Mouse (Mus musculus) mouse embryonic stem cell (cell line): ENCODE measurements around the gene Cped1.

Experiments used
- in situ Hi-C, 2 experiments: fragments of 300-500 bp; cut with MboI; formaldehyde crosslinking; loops; 1 replicate in 1 of 2; 3 replicates in 1 of 2; pipeline ENCODE4 v1.14.3; 2019 to 2020; ENCODE audit warnings: low sequenced_read_pairs in 2 of 2, low pct_unique_long_range_greater_than_20kb in 1 of 2, mixed read lengths in 1 of 2; ENCODE audit not compliant: unreplicated experiment in 1 of 2

Gene Cped1

DNA sequence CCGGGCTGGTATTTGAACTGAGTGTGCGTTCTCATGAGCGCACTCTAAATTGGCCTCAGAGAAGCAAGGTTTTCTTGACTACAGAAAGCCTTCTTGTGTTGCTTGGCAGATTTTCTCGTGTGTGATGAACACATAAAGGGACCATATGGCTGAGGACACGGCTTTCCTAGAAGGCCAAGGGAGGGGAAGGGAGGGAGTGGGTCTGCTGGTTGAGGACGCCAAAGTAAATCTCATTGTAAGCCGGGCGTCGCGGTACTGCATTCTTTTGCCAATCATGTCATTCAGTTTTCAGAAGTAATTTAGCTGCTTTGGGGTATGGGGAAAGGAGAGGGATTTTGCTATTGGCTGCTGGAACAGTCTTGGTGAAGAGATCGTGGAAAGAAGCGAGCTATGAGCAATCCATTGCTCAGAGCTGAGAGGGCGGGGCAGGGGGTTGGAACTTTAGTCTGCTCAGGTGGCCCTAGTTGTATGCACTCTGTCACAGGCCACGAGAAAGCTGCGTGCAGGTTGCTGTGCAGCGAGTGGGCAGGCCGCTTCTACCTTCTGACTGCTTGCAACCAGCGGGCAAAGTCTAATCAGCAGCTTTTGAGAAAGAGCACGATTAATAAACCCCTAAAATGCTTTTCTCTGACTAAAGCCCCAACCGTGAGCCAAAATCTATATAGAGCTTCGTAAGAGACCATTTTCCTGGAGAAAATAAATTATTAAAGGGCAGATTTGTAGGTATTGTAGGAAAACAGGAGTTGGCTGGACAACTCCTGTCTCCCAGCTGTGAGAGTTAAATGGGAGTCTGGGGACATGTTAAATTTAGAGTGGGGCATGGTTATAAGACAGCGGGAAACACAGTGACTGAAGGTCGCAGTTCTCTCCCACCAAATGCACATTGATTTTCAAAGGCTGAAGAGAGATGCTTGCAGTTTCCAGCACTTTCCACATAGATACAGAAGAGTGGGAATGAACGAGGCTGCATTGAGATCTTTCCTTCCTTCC is 203.9 kb downstream of the Cped1 start:
- in situ Hi-C loops: no loop called here

DNA sequence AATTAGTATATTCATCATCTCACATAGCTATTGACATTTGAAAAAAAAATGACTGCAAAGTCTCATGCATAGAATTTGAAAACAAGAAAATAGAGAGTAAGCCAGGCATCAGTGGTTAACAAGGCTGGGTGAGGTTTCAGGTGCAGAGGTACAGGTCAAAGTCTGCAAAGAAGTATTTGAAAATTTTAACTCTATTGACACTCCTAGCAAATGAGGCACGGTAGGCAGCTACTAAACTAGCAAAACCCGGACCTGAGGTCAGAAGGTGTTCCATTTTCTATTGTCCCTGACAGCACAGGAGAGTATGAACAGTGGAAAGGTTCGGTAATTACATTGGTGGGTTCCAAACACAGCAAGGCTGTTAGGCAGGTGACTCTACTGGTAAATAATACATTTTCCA is 212.9 kb downstream of the Cped1 start:
- in situ Hi-C loops: no loop called here

DNA sequence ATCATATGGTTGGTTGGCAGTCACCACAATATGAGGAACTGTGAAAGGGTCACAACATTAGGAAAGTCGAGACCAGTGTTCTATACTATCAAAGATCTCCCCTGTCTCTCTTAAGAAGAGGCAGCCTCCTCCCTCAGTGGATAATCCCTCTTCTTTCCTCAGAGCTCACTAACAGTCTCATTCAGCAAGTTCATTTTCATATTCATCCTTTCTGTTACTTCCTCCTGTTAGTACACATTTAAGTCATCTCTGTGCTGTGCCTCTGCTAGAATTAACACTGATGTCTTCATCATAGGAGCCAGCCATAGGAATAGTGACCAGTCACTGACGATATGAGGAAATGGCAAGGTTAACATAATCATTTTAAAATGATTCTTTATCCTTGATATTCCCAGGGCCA is 213.8 kb downstream of the Cped1 start:
- in situ Hi-C loops: no loop called here

DNA sequence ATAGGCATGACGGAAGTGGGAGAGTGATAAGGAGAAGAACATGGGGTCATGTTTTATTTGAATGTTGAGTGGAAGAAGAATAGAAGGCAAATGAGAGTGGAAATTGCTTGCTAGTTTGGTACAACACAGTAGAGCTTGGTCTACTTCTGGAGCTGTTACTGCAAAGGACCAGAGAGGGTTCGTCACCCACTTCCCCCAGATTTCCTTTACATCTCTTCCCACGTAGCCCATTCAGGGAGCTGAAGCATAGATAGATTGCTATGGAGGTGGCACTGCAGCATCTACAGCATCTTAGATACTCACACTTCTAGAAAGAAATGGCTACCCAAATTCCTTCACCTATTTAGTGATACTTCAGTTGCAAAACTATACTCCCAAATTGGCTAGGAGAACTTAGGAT is 214.4 kb downstream of the Cped1 start:
- in situ Hi-C loops: no loop called here

DNA sequence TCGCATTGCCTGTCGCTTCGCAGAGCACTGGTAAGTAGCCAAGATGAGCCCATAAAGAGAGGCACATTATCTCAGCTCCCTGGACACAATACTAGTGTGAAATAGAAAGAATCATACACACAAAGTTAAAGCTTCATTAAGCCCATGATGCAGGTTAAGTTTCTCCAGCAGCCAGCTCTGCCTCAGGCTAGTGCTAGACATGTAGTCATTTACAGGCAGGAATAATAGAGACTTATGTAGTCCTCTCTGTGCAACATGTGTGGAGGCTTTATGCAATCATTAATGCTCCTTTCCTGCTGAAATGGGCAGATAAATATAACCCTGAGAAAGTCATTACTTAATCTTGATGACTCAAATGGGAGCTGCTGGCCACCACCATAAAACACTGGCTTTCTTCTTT is 216.2 kb downstream of the Cped1 start:
- in situ Hi-C loops: no loop called here

DNA sequence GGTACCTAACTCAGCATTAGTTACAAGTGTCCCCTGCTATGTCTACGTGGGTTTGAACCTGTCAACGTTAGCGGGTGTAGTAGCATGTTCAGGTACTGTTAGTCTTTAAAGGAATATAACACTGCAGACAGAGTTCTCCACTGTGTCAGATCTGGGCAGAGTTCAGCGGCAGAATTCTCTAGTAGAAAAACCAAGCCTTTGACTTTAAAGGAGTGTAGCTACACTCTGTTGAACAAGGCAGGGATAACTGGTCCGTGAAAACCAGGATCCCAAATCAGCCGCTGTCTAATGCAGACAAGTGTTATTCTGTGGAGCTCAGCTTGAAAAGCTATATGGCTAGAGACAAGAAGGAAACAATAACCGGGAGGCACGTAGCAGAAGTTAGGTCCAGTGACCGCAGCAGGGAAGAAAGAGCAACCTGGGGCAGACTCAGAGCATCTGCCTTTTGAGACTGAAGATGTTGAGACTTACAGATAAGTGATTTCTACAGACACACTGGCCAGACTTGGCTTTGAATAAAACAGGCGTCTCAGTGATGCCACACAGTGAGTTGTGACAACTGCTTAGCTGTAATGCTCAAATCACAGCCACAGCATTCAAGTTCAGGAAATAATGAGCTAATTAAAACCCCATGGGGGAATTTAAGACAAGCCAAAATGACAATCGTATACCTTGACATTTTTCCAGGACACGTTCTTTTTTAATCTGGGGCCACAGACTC is 219.5 kb downstream of the Cped1 start:
- in situ Hi-C loops: no loop called here

DNA sequence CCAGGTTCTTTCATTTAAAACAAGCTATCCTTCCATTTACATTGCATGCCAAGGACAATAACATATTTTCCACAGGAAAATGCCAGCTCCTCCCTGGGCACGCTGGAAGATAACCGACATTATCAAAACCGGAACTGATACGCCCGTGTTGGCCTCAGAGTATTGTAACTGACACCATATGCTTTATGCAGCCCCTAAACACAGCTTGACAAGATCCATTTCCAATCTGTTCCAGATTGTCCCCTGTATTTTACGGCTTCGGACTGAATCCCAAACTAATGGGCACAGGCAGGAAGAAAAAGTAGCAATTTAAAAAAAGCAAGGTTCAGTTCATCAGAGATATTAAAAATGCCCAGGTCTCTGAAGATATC is 220.0 kb downstream of the Cped1 start:
- in situ Hi-C loops: no loop called here

DNA sequence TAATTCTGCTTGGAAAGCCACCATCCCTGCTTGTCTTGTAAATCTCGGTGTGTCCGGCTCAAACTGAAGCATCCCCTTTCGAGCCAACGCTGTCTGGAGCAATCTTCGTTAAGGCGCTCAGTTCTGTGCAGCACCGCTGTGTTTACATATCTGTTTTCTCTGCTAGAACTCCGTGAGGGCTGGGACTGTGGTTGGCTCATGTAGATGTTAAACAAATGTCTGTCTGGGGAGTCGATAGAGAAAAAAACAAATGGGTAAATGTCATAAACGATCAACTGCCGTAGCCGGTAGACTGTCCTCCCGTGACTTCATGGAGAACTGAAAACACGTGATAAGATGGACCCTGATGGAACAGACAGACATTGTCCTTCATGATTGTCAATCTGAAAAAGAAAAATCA is 220.5 kb downstream of the Cped1 start:
- in situ Hi-C loops: no loop called here

DNA sequence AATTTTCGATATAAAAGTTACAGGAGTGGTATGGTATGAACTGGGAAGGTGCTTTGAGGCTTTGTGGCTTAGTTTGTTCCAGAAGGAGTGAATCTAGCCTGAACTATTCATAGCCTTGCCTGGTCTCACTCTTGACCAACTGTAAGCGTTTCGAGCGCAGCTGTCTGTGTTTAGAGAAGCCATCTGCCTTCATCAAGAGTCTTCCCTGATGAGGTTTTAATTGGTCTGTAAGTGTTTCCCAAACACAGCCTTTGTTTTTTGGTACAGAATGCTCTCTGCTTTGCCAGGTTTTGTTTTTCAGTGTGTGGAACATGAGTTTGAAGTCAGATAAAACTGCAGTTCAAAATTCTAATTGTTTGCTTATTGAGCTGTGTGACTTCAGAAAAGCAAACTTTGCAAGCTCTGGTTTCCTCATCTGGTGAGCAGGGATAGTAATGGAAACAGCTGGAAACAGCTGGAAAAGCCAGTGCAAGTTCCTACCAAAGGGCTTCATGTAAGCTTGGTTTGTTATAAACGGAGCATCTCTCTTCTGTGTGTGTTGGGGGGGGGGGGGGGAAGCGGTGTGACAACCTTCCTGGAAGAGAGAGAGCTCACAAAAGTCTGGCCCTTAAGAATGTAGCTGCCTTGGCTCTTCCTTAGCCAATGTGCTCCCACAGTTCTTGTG is 221.0 kb downstream of the Cped1 start:
- in situ Hi-C loops: no loop called here

DNA sequence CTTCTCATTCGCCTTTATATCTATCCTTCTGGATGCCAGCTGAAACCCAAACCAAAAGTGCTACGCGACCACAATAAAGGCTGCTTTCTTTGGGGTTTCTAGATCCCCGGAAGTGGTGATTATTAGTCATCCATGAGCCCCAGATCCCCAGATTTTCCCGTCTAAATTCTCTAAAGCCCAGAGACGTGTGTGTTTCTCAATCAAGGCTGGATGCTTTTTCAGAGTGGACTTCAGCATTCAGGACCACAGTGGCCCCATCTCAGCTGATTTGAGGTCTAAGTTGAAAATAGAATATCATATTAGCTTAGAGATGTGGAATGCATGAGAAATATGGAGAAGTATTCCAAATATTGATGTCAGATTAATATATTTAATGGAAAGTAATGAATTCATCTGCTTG is 226.4 kb downstream of the Cped1 start:
- in situ Hi-C loops: no loop called here

DNA sequence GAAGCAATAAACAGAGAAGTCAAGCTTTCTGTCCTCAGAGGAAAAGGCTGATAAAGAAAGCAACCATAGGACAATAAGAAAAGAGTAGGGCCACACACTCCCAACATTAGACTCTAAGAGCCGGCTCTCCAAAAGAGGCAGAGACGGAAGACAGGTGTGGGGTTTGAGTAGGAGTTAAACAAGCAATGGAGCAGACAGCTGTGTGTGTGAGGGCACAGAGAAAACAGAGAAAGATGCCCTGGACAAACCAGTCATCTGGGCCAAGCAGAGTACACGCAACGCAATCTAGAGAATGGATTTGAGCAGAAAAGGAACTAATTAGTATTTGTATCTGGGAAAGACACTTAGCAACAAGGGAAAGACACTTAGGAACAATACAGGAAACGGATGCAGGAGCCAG is 227.5 kb downstream of the Cped1 start:
- in situ Hi-C loops: no loop called here

DNA sequence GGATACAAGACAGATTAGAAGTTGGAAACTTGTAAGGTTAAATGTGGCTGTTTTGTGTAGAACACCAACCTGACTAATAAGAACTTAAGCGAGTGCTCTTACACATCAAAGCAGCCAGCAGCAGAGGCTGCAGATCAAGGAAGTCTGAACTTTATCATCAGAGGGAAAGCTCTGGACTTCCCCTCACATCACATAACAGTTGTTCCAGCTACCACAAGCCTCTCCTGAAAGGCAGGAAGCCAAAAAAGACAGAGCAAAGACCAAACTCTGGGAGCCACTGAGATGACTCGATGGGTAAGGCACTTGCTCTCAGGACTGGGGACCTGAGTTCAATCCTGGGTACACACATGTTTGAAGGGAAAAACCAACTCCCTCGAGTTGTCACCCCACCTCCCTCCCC is 228.1 kb downstream of the Cped1 start:
- in situ Hi-C loops: no loop called here

DNA sequence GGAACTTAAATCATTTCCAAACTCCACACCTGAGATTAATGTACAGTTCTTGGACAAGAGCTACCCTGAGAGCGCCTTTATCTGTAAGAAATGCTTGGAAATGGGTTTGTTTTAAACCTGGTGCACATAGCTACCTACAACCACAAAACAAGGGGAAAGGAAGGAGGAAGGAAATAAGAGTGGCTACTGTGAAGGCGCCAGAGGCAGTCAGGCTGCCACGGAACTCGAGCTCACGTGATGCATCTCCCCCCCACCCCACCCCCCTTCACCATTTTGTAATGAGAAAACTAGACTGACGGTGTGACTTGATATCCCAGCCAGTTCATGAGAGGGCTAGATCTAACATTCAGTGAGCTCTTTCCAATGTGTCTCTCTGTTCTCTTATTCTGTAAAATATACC is 228.9 kb downstream of the Cped1 start:
- in situ Hi-C loops: no loop called here

DNA sequence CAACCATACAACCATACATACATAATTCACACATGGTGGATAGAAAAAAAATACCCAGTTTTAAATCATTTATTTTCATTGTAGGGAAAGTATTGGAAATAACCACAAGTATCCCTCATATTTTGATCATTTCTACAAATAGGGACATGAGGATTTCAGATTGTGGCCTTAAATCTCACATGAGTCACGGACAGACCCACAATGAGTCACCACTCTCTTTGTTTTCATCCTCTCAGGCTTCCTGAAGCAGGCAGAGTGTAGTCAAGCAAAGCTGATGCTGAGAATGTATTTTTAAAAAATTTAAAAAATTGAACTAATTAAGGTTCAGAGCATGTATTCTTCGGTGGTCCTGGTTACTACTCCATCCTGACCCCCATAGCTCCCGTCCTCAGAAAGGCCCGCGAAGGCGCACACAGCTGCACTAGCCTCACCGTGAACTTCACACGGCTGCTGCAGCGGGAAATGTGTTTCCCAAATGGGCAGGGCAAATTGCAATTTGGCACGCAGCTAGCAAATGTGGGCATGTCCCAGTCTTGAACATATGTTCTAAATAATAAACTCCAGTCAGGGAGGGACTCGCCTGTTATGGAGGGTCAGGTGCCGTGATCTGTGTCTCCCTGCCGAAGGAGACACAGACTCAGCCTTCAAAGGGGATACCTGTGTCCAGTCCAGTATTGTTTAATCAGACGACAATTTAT is 230.7 kb downstream of the Cped1 start:
- in situ Hi-C loops: no loop called here

DNA sequence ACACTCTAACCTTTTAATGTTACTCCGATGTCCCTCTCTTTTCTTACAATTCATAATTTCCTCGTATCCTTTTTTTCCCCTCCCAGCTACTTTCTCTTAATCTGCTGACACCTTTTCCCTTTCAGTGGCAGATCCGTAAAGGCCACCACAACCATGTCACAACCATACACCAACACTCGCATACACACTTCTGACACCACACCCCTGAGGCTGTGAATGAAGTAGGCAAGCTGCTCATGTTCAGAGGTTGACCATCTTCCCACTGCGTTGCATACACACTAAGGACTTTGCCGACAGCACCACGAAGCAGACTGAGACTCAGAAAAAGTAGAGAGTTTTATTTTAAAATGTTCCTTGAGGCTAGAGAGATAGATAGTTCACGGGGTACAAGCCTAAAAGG is 235.4 kb downstream of the Cped1 start:
- in situ Hi-C loops: no loop called here

DNA sequence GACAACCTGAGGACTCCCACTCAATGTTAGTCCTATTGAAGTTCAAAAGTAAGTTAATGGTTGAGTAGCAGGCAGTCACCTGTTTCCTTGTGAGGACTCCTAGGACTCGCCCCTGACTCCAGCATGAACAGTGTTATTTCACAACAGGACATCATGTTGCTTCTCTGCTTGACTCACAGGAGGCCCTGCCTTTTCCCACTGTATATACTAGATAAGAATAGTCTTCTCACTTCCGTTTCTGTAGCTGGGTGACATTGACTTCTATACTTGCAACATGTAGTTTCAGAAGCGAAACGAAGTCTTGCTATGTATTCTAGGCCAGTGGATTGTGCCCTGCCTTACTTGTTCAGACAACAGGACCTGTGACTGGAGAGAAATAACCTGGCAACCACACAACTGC is 236.4 kb downstream of the Cped1 start:
- in situ Hi-C loops: no loop called here

DNA sequence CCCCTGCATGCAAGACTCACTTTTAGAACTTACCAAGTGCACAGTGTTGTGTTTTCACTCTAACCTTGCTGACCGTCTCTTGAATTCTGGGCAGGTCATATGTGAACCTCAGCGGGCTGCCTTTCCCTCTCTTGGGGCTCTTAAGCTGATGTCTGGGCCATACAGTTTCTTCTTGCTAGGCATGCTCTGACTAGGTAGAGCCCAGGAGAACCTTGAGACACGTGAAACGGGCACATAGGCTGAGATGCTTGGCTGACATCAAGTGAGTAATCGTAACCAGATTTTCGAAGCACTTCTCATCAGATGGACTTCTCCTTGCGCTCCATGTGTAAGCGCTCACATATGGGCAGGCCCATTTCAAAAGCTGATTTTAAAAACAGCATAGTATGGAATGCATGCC is 237.2 kb downstream of the Cped1 start:
- in situ Hi-C loops: no loop called here

DNA sequence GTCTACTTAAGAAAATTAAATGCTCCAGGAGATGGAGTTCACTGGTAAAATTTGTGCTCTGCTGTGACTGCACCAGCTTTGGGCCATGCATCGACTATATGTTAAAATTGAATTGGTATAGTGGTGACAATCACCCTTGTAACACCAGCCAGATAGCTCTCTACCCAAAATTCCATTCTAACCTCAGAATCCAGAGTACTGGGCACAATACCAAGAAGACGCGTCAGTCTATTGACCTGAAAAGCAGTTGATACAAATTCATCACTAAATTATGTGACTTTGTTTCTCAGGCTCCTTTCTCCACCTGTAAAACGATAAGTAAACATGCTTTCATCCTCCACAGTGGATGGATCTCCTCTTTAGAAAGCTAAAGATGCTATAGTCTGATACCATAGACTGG is 238.6 kb downstream of the Cped1 start:
- in situ Hi-C loops: no loop called here

DNA sequence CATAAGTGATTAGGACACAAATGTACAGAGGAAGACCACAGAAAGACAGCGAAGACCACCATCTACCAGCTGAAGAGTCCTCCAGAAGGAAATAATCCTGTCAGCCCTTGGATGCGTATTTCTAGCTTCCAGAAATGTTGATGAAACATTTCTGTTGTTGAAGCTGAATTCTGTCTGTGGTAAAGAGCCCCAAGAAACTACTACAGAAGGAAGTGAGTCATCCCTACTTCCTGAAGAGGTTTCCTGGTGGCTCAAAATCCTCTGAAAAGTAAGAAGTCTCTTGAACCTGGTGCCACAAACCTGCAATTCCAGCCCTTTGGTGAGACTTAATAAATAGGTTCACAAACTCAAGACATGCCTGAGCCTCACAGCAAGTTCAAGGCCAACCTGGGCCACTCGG is 245.5 kb downstream of the Cped1 start:
- in situ Hi-C loops: no loop called here
